Mouse (Mus musculus) 3T3-L1 (cell line): ENCODE measurements at regions not wholly inside any gene's neighbourhood (a gene's known extent, or its start where the extent isn't known, plus 50 kb on each side); places are given as distances from the start of the nearest gene placed in this dataset.

Source experiments
- DNase-seq: peaks from one replicate; pipeline ENCODE4 v3.0.0-alpha.2; 2015; ENCODE audit warnings: low read depth, low spot score

GRCm38 (mm10) chr3:146337429-146337828 lies 67.0 kb upstream of the Ssx2ip start:
- DNase-seq, result no peak

GRCm38 (mm10) chr3:146337861-146338281 lies 66.6 kb upstream of the Ssx2ip start:
- no peak for DNase-seq

GRCm38 (mm10) chr3:146338445-146338844 lies 66.0 kb upstream of the Ssx2ip start:
- no peak for DNase-seq

GRCm38 (mm10) chr3:146340316-146341055 lies 64.0 kb upstream of the Ssx2ip start:
- peak; percentile 47 for DNase-seq

- DNase-seq, result peak; percentile 22
Observed at GRCm38 (mm10) chr3:146341652-146342340, 62.6 kb upstream of the Ssx2ip start.

- no peak for DNase-seq
Observed at GRCm38 (mm10) chr3:146342727-146343126, 61.7 kb upstream of the Ssx2ip start.

- DNase-seq, result peak; percentile 80
Observed at GRCm38 (mm10) chr3:146343649-146344401, 60.6 kb upstream of the Ssx2ip start.

GRCm38 (mm10) chr3:146344402-146345025 lies 59.9 kb upstream of the Ssx2ip start:
- DNase-seq, result no peak

GRCm38 (mm10) chr3:146345308-146345780 lies 59.1 kb upstream of the Ssx2ip start:
- DNase-seq, result peak; percentile 82

- DNase-seq, result no peak
Observed at GRCm38 (mm10) chr3:146345946-146346345, 58.5 kb upstream of the Ssx2ip start.

GRCm38 (mm10) chr3:146347311-146347710 lies 57.1 kb upstream of the Ssx2ip start:
- DNase-seq, result no peak

GRCm38 (mm10) chr3:146348921-146349320 lies 55.5 kb upstream of the Ssx2ip start:
- DNase-seq, result no peak

- no peak for DNase-seq
Observed at GRCm38 (mm10) chr3:146349393-146349792, 55.0 kb upstream of the Ssx2ip start.

GRCm38 (mm10) chr3:146350126-146350525 lies 54.3 kb upstream of the Ssx2ip start:
- no peak for DNase-seq

- DNase-seq, result no peak
Observed at GRCm38 (mm10) chr3:146351468-146351867, 53.0 kb upstream of the Ssx2ip start.

- peak; percentile 65 for DNase-seq
Observed at GRCm38 (mm10) chr3:146352187-146352586, 52.3 kb upstream of the Ssx2ip start.

GRCm38 (mm10) chr3:146353961-146354360 lies 50.5 kb upstream of the Ssx2ip start:
- no peak for DNase-seq
